Mouse (Mus musculus) liver, embryonic 15.5 days (tissue): ENCODE measurements at regions not wholly inside any gene's neighbourhood (a gene's known extent, or its start where the extent isn't known, plus 50 kb on each side); places are given as distances from the start of the nearest gene placed in this dataset.

Source experiments
- ATAC-seq: fragments of 200-750 bp; cut with Nextera tagmentation; 2 replicates; pipeline ENCODE4 v1.8.0; 2017; ENCODE audit warnings: moderate number of reproducible peaks, mild to moderate bottlenecking, moderate library complexity; ENCODE audit not compliant: insufficient read depth
- H3K27ac ChIP-seq: fragments of 300-500 bp; sonication (generic); replicated peaks from 2 replicates; pipeline ENCODE4 v1.5.1; 2015; ENCODE audit warnings: mild to moderate bottlenecking, inconsistent platforms
- H3K27me3 ChIP-seq: fragments of 300-500 bp; sonication (generic); 2 replicates; pipeline ENCODE4 v1.6.1; 2015; ENCODE audit warnings: mild to moderate bottlenecking, inconsistent platforms
- H3K36me3 ChIP-seq: fragments of 300-500 bp; sonication (generic); replicated peaks from 2 replicates; pipeline ENCODE4 v1.6.1; 2015; ENCODE audit warnings: moderate library complexity, mild to moderate bottlenecking, inconsistent platforms
- H3K4me1 ChIP-seq: fragments of 300-500 bp; sonication (generic); replicated peaks from 2 replicates; pipeline ENCODE4 v1.6.1; 2015; ENCODE audit warnings: inconsistent platforms
- H3K4me2 ChIP-seq: fragments of 300-500 bp; sonication (generic); 2 replicates; pipeline ENCODE4 v1.6.1; 2015; ENCODE audit warnings: moderate library complexity, mild to moderate bottlenecking, inconsistent platforms
- H3K4me3 ChIP-seq: fragments of 300-500 bp; sonication (generic); replicated peaks from 2 replicates; pipeline ENCODE4 v1.5.1; 2015; ENCODE audit warnings: mild to moderate bottlenecking, inconsistent platforms
- H3K9ac ChIP-seq: fragments of 300-500 bp; sonication (generic); 2 replicates; pipeline ENCODE4 v1.6.1; 2015; ENCODE audit warnings: moderate library complexity, mild to moderate bottlenecking, inconsistent platforms
- H3K9me3 ChIP-seq: fragments of 300-500 bp; sonication (generic); replicated peaks from 2 replicates; pipeline ENCODE4 v1.6.1; 2016; ENCODE audit warnings: inconsistent platforms
- WGBS: fragments of 180-500 bp; shearing (Covaris S2); methylation state at CpG from one replicate; pipeline ENCODE4 v1.1.7; 2015; ENCODE audit warnings: mixed read lengths; ENCODE audit not compliant: insufficient replicate concordance; 5-methylcytosine and 5-hydroxymethylcytosine counted together

GRCm38 (mm10) chr4:82000590-82001405 is 558.2 kb upstream of the Mpdz start:
- H3K36me3 ChIP-seq: no peaks in the 10 kb centered on the region
- ATAC-seq: no peak
- no peak overlapping the region for H3K27ac ChIP-seq
- H3K4me2 ChIP-seq: no peak overlapping the region
- WGBS: 67% methylated on average over 19 of the region's 19 CpGs
- H3K27me3 ChIP-seq: no peaks in the 10 kb centered on the region
- H3K9ac ChIP-seq: no peak overlapping the region
- H3K4me3 ChIP-seq: no peak overlapping the region
- no peaks in the 10 kb centered on the region for H3K9me3 ChIP-seq
- no peaks in the 10 kb centered on the region for H3K4me1 ChIP-seq

- Histone ChIP-seq H3K4me2 (no peak overlapping the region), H3K9me3 (no peaks in the 10 kb centered on the region), H3K4me3 (no peak overlapping the region), H3K27ac (no peak overlapping the region), H3K4me1 (no peaks in the 10 kb centered on the region), H3K27me3 (no peaks in the 10 kb centered on the region), H3K36me3 (no peaks in the 10 kb centered on the region), H3K9ac (no peak overlapping the region)
- WGBS: 54% methylated on average over 11 of the region's 11 CpGs
- ATAC-seq: no peak
These were observed 557.2 kb upstream of the Mpdz start for GRCm38 (mm10) chr4:81999654-82000314.

GRCm38 (mm10) chr4:81999093-81999492 is 556.5 kb upstream of the Mpdz start:
- H3K4me3 ChIP-seq: no peak overlapping the region
- H3K27me3 ChIP-seq: no peaks in the 10 kb centered on the region
- H3K4me1 ChIP-seq: no peaks in the 10 kb centered on the region
- WGBS: 60% methylated on average over 3 of the region's 3 CpGs
- H3K36me3 ChIP-seq: no peaks in the 10 kb centered on the region
- H3K27ac ChIP-seq: no peak overlapping the region
- H3K4me2 ChIP-seq: no peak overlapping the region
- no peak overlapping the region for H3K9ac ChIP-seq
- no peaks in the 10 kb centered on the region for H3K9me3 ChIP-seq
- no peak for ATAC-seq

- Histone ChIP-seq H3K4me3 (no peak overlapping the region), H3K36me3 (no peaks in the 10 kb centered on the region), H3K9me3 (no peaks in the 10 kb centered on the region), H3K27ac (no peak overlapping the region), H3K9ac (no peak overlapping the region), H3K27me3 (no peaks in the 10 kb centered on the region), H3K4me1 (no peaks in the 10 kb centered on the region), H3K4me2 (no peak overlapping the region)
- ATAC-seq: no peak
- 45% methylated on average over 3 of the region's 3 CpGs for WGBS
These were observed 553.8 kb upstream of the Mpdz start for GRCm38 (mm10) chr4:81996445-81996844.

- ATAC-seq: no peak
- Histone ChIP-seq H3K9ac (no peak overlapping the region), H3K36me3 (no peaks in the 10 kb centered on the region), H3K27ac (no peak overlapping the region), H3K9me3 (no peaks in the 10 kb centered on the region), H3K4me2 (no peak overlapping the region), H3K4me3 (no peak overlapping the region), H3K27me3 (no peaks in the 10 kb centered on the region), H3K4me1 (no peaks in the 10 kb centered on the region)
- WGBS: 70% methylated on average over 3 of the region's 3 CpGs
These were observed 552.6 kb upstream of the Mpdz start for GRCm38 (mm10) chr4:81995243-81995642.

- ATAC-seq: no peak
- Histone ChIP-seq H3K9ac (no peak overlapping the region), H3K36me3 (no peaks in the 10 kb centered on the region), H3K4me1 (no peaks in the 10 kb centered on the region), H3K4me3 (no peak overlapping the region), H3K27me3 (no peaks in the 10 kb centered on the region), H3K4me2 (no peak overlapping the region), H3K9me3 (no peaks in the 10 kb centered on the region), H3K27ac (no peak overlapping the region)
- 58% methylated on average over 2 of the region's 2 CpGs for WGBS
These were observed 546.2 kb upstream of the Mpdz start for GRCm38 (mm10) chr4:81988796-81989195.

GRCm38 (mm10) chr4:81986616-81987015 is 544.0 kb upstream of the Mpdz start:
- ATAC-seq: no peak
- H3K36me3 ChIP-seq: no peaks in the 10 kb centered on the region
- no peak overlapping the region for H3K9ac ChIP-seq
- 62% methylated on average over 4 of the region's 4 CpGs for WGBS
- no peaks in the 10 kb centered on the region for H3K9me3 ChIP-seq
- no peak overlapping the region for H3K27ac ChIP-seq
- no peak overlapping the region for H3K4me2 ChIP-seq
- no peaks in the 10 kb centered on the region for H3K27me3 ChIP-seq
- no peak overlapping the region for H3K4me3 ChIP-seq
- H3K4me1 ChIP-seq: no peaks in the 10 kb centered on the region

GRCm38 (mm10) chr4:81981811-81982210 is 539.2 kb upstream of the Mpdz start:
- no peak overlapping the region for H3K9ac ChIP-seq
- ATAC-seq: no peak

GRCm38 (mm10) chr4:81970472-81970871 is 527.9 kb upstream of the Mpdz start:
- Histone ChIP-seq H3K9me3 (no peaks in the 10 kb centered on the region), H3K27ac (no peak overlapping the region), H3K4me2 (no peak overlapping the region), H3K27me3 (no peaks in the 10 kb centered on the region), H3K4me1 (no peaks in the 10 kb centered on the region), H3K4me3 (no peak overlapping the region), H3K9ac (no peak overlapping the region), H3K36me3 (no peaks in the 10 kb centered on the region)
- WGBS: 65% methylated on average over 10 of the region's 10 CpGs
- no peak for ATAC-seq

More at GRCm38 (mm10) chr4:81981811-81982210, 539.2 kb upstream of the Mpdz start:
- Histone ChIP-seq H3K27me3 (no peaks in the 10 kb centered on the region), H3K9me3 (no peaks in the 10 kb centered on the region), H3K27ac (no peak overlapping the region), H3K36me3 (no peaks in the 10 kb centered on the region), H3K4me3 (no peak overlapping the region), H3K4me2 (no peak overlapping the region), H3K4me1 (no peaks in the 10 kb centered on the region)
- 61% methylated on average over 1 of the region's 1 CpGs for WGBS

- Histone ChIP-seq H3K4me2 (no peak overlapping the region), H3K9me3 (no peaks in the 10 kb centered on the region), H3K4me3 (no peak overlapping the region), H3K27me3 (no peaks in the 10 kb centered on the region), H3K36me3 (no peaks in the 10 kb centered on the region), H3K9ac (no peak overlapping the region), H3K4me1 (no peaks in the 10 kb centered on the region), H3K27ac (no peak overlapping the region)
- 56% methylated on average over 3 of the region's 3 CpGs for WGBS
- ATAC-seq: no peak
These were observed 527.1 kb upstream of the Mpdz start for GRCm38 (mm10) chr4:81969621-81970115.

GRCm38 (mm10) chr4:81966054-81966623 is 523.5 kb upstream of the Mpdz start:
- Histone ChIP-seq H3K36me3 (no peaks in the 10 kb centered on the region), H3K27me3 (no peaks in the 10 kb centered on the region), H3K4me1 (no peaks in the 10 kb centered on the region), H3K9ac (no peak overlapping the region), H3K4me2 (no peak overlapping the region), H3K27ac (no peak overlapping the region), H3K9me3 (no peaks in the 10 kb centered on the region), H3K4me3 (no peak overlapping the region)
- no peak for ATAC-seq
- WGBS: 59% methylated on average over 1 of the region's 1 CpGs
